ENCODE assay signal across 7 mouse cellular contexts in genomic region chr17:5941230-5942043, GRCm38 (mm10). TPM values are rescaled to one million over a fixed set of nuclear protein-coding genes. Genes with fewer than 3 reads are reported as not detected.
A peak's percentile ranks its signal among the peaks of the same experiment; 100 is the strongest.
DNase-seq lines count a peak whose midpoint lies in the region; ATAC-seq and TF ChIP-seq lines count a peak whose summit lies in the region.

Gene Synj2 (plus strand): TSS chr17:5941280.

- peaks cover 46% of the 10 kb centered on the region for H3K79me2 ChIP-seq in macrophage (ENCODE audit: inconsistent target)

- H3K9me3 ChIP-seq in hindbrain, embryonic 15.5 days, result no peaks in the 10 kb centered on the region

- under 1% methylated on average over 50 of the region's 52 CpGs for WGBS in cerebellum, adult 2 months
- WGBS in hindbrain, embryonic 15.5 days, result 1% methylated on average over 35 of the region's 52 CpGs
- WGBS in macrophage (ENCODE audit: missing documents), result 2% methylated on average over 41 of the region's 52 CpGs

- no peak within 1 kb of the TSS; the same call in 1 of the 2 replicates for H3K27ac ChIP-seq in cerebellum, adult 2 months (ENCODE audit: insufficient read depth, low read length)
- H3K27ac ChIP-seq in hindbrain, embryonic 15.5 days (replicated peaks), result no peak within 1 kb of the TSS
- peak within 1 kb of the TSS; percentile 55 for H3K27ac ChIP-seq in macrophage

- ATAC-seq in hindbrain, embryonic 15.5 days (ENCODE audit: low FRiP score, low read depth), result peak; percentile 77; the same call in 1 of the 2 replicates

- peaks cover 8% of the 10 kb centered on the region for H3K4me1 ChIP-seq in cerebellum, adult 2 months (ENCODE audit: control insufficient read depth, insufficient read depth, low read length)
- H3K4me1 ChIP-seq in hindbrain, embryonic 15.5 days (replicated peaks), result peaks cover 11% of the 10 kb centered on the region

- H3K4me3 ChIP-seq in cerebellum, adult 2 months (replicated peaks; ENCODE audit: insufficient read depth, low read depth, low read length), result peak within 1 kb of the TSS; percentile 72
- peak within 1 kb of the TSS; percentile 56 for H3K4me3 ChIP-seq in hindbrain, embryonic 15.5 days
- H3K4me3 ChIP-seq in macrophage (ENCODE audit: inconsistent target), result peak within 1 kb of the TSS; percentile 53

- H3K9ac ChIP-seq in hindbrain, embryonic 15.5 days, result peak within 1 kb of the TSS; percentile 41

- H3K36me3 ChIP-seq in hindbrain, embryonic 15.5 days, result no peaks in the 10 kb centered on the region
- H3K36me3 ChIP-seq in macrophage (ENCODE audit: inconsistent target), result no peaks in the 10 kb centered on the region

- TF ChIP-seq CTCF in cerebellum, adult 2 months (IDR thresholded peaks at IDR 0.05; ENCODE audit: borderline replicate concordance, insufficient read depth, low read depth, low read length), result no peak

- peak; percentile 36 for DNase-seq in T-cell, adult 2 months (ENCODE audit: low spot score)
- peak; percentile 60 to 66 for DNase-seq in cerebellum, adult 2 months
- peak; percentile 37 to 49 for DNase-seq in gastrocnemius, adult 8-10 months (ENCODE audit: low spot score in 2 of 2)
- peak in 1 of 2 experiments; percentile 67 for DNase-seq in left cerebral cortex, postnatal 10 days (ENCODE audit: extremely low spot score in 1 of 2, low spot score in 2 of 2)
- DNase-seq in right cerebral cortex, postnatal 25 days, result peak; percentile 30

- H3K4me2 ChIP-seq in hindbrain, embryonic 15.5 days, result peak within 1 kb of the TSS; percentile 96

- no peaks in the 10 kb centered on the region for H3K27me3 ChIP-seq in cerebellum, adult 2 months (ENCODE audit: control insufficient read depth, insufficient read depth, low read length)
- H3K27me3 ChIP-seq in hindbrain, embryonic 15.5 days, result peaks cover 28% of the 10 kb centered on the region

- no peak for TF ChIP-seq POLR2A in cerebellum, adult 2 months (IDR thresholded peaks at IDR 0.05; ENCODE audit: borderline replicate concordance, insufficient read depth, low read length)

- intact Hi-C loops in left cerebral cortex, postnatal 10 days (cut with DNase I), result loop anchor here (2.0 to 5.0 kb wide), 2 partner anchors 36 to 79 kb away; no protein-coding TSS in a partner anchor

RNA-seq across cellular contexts. Expression of gene Synj2, which starts in this region (rescaled TPM):
- polyA plus RNA-seq in cerebellum, adult 2 months (2012; rRNA removed), result 20.9 and 25.1 TPM in 2 replicates
- 10 to 100 TPM; 27.1 to 40.6 (median 29.6) TPM for total RNA-seq in gastrocnemius, adult 8-10 months (2022)
- polyA plus RNA-seq in hindbrain, embryonic 15.5 days (2015; fragmentation: Nextera tagmentation; extraction: Ambion mirVana), result 1.5 and 1.7 TPM in 2 replicates
- 10 to 100 TPM; 32.8 to 34.8 TPM for total RNA-seq in left cerebral cortex, postnatal 10 days (2021)
- total RNA-seq in macrophage (2018; cell fraction: chromatin; rRNA removed), result 10 to 100 TPM in 23 of 26 experiments, 1 to 10 TPM in 3; 7.5 to 79.6 (median 43.2) TPM
- 10 to 100 TPM in 6 of 26 experiments, 1 to 10 TPM in 20; 3.9 to 11.1 (median 8.9) TPM for total RNA-seq in macrophage (2018; cell fraction: cytosol; rRNA removed)
- 10 to 100 TPM in 20 of 26 experiments, 1 to 10 TPM in 6; 6.4 to 47.9 (median 19.5) TPM for total RNA-seq in macrophage (2018; cell fraction: nucleus; rRNA removed)
- polyA plus RNA-seq in macrophage (2018), result 6.0 to 14.0 TPM (median 7.9 TPM) in 3 replicates
